Mouse (Mus musculus) liver, embryonic 14.5 days (tissue): ENCODE measurements around the gene Lat.

ENCODE experiments used
- CTCF ChIP-seq: IDR thresholded peaks from 2 replicates; pipeline ENCODE4 v1.5.1; 2016; ENCODE audit warnings: antibody characterized with exemption, low read depth, control low read depth
- EP300 ChIP-seq: IDR thresholded peaks from 2 replicates; pipeline ENCODE4 v1.6.1; 2016; ENCODE audit warnings: antibody characterized with exemption, low read depth

DNA sequence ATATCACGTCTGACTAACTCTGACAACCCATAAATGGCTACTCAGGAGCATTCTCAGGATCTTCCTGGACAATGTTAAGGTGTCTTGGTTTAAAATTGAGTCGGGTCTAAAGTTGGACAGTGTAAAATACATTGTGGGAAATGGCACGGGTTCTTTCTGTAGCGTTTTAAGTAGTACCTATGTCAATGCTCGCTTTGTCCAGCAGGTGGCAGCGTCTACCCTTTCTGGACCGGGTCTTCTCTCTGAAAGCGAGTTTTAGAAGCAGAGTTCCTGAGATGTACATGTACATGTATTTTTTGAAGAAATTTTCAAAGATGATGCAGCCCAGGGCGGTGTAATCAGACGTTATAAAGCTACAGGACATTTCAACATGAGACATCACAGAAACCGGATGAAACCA, 45.6 kb downstream of the Lat start:
- TF ChIP-seq CTCF (peak; percentile 85), EP300 (no peak)
